Mouse (Mus musculus) CH12.LX (cell line): ENCODE data around the gene Zfp616. TPM values are rescaled to one million over a fixed set of nuclear protein-coding genes. Genes with fewer than 3 reads are reported as not detected.

Experiments
- DNase-seq: peaks from one replicate; pipeline ENCODE4 v3.0.0-alpha.2; 2013; ENCODE audit errors: extremely low read depth
- H3K27ac ChIP-seq: 2 replicates; pipeline ENCODE4 v1.5.1; 2012; ENCODE audit warnings: low read depth, mild to moderate bottlenecking, control low read depth, moderate library complexity; ENCODE audit not compliant: insufficient read depth
- H3K27me3 ChIP-seq: replicated peaks from 2 replicates; pipeline ENCODE3; 2012; ENCODE audit warnings: inconsistent platforms
- H3K36me3 ChIP-seq, 2 experiments: replicated peaks in 1 of 2; 2 replicates each; pipeline versions ENCODE3 to v1.6.1; 2012; ENCODE audit warnings: inconsistent platforms in 1 of 2, low read length in 1 of 2, mild to moderate bottlenecking in 1 of 2, mixed read lengths in 1 of 2, moderate library complexity in 1 of 2; ENCODE audit not compliant: control insufficient read depth in 1 of 2, insufficient read depth in 1 of 2
- H3K4me1 ChIP-seq, 2 experiments: 2 replicates each; pipeline ENCODE4 v1.6.1; 2012; ENCODE audit warnings: inconsistent platforms in 1 of 2, moderate library complexity in 1 of 2; ENCODE audit not compliant: insufficient read depth in 2 of 2, control insufficient read depth in 1 of 2
- H3K4me2 ChIP-seq: 2 replicates; pipeline ENCODE4 v1.6.1; 2012; ENCODE audit warnings: low read depth, mild to moderate bottlenecking, control low read depth; ENCODE audit not compliant: poor library complexity, insufficient read depth, severe bottlenecking
- H3K4me3 ChIP-seq, 3 experiments: fragments of 150-350 bp in 1 of 3; sonication (generic) in 1 of 3; replicated peaks in 1 of 3; 2 replicates each; pipeline versions ENCODE3 to v1.5.1; 2011 to 2012; ENCODE audit warnings: low read depth in 2 of 3, low read length in 2 of 3, mild to moderate bottlenecking in 2 of 3, moderate library complexity in 2 of 3, control low read depth in 1 of 3, improper control_type of control experiment in 1 of 3, inconsistent platforms in 1 of 3, mixed read lengths in 1 of 3; ENCODE audit not compliant: poor library complexity in 1 of 3
- H3K79me2 ChIP-seq: replicated peaks from 2 replicates; pipeline ENCODE4 v1.6.1; 2012; ENCODE audit warnings: mild to moderate bottlenecking, moderate library complexity; ENCODE audit not compliant: control insufficient read depth, poor library complexity, insufficient read depth, severe bottlenecking; ENCODE audit errors: extremely low read depth
- H3K9ac ChIP-seq: 2 replicates; pipeline ENCODE4 v1.6.1; 2012; ENCODE audit warnings: low read depth, mild to moderate bottlenecking, control low read depth, moderate library complexity; ENCODE audit not compliant: insufficient read depth
- H3K9me3 ChIP-seq: replicated peaks from 2 replicates; pipeline ENCODE3; 2012; ENCODE audit warnings: low read length, inconsistent platforms, mixed read lengths
- E2F4 ChIP-seq: IDR thresholded peaks from 2 replicates; pipeline ENCODE4 v1.6.1; 2011; ENCODE audit warnings: low read depth, low read length, improper control_type of control experiment; ENCODE audit not compliant: insufficient replicate concordance
- ELF1 ChIP-seq: IDR thresholded peaks from 2 replicates; pipeline ENCODE4 v1.6.1; 2014; ENCODE audit warnings: low read depth, mild to moderate bottlenecking, inconsistent platforms, low read length, improper control_type of control experiment
- ETS1 ChIP-seq: conservative IDR thresholded peaks from 2 replicates; pipeline ENCODE4 v1.6.1; 2012; ENCODE audit warnings: low read depth, mild to moderate bottlenecking, inconsistent platforms, low read length, improper control_type of control experiment, moderate library complexity
- IRF4 ChIP-seq: IDR thresholded peaks from 2 replicates; pipeline ENCODE4 v1.6.1; 2014; ENCODE audit warnings: low read depth, mild to moderate bottlenecking, inconsistent platforms, low read length, improper control_type of control experiment
- JUN ChIP-seq: IDR thresholded peaks from 2 replicates; pipeline ENCODE4 v1.6.1; 2011; ENCODE audit warnings: low read depth, mild to moderate bottlenecking, low read length, improper control_type of control experiment, moderate library complexity; ENCODE audit not compliant: insufficient read depth
- MAX ChIP-seq: IDR thresholded peaks from 2 replicates; pipeline ENCODE4 v1.6.1; 2011; ENCODE audit warnings: low read length, improper control_type of control experiment
- MXI1 ChIP-seq: IDR thresholded peaks from 2 replicates; pipeline ENCODE4 v1.6.1; 2011; ENCODE audit warnings: mild to moderate bottlenecking, low read depth, low read length, improper control_type of control experiment
- POLR2AphosphoS2 ChIP-seq: IDR thresholded peaks from 2 replicates; pipeline ENCODE4 v1.6.1; 2011; ENCODE audit warnings: low read depth, low read length, improper control_type of control experiment
- USF2 ChIP-seq: conservative IDR thresholded peaks from 2 replicates; pipeline ENCODE4 v1.6.1; 2011; ENCODE audit warnings: low read depth, low read length, improper control_type of control experiment
- dilution Hi-C: fragments of 300-500 bp; cut with MboI; formaldehyde crosslinking; loops from 2 replicates; pipeline ENCODE4 v1.14.3; 2020; ENCODE audit warnings: low sequenced_read_pairs; ENCODE audit not compliant: extremely low pct_unique_long_range_greater_than_20kb, extremely low pct_ligation_motif_present
- in situ Hi-C: fragments of 300-500 bp; cut with MboI; formaldehyde crosslinking; loops from 3 replicates; pipeline ENCODE4 v1.14.3; 2019; ENCODE audit warnings: low sequenced_read_pairs, low pct_ligation_motif_present, low pct_unique_long_range_greater_than_20kb, mixed read lengths
- polyA plus RNA-seq: library from polyadenylated mRNA; unstranded; fragments of >175 nt; gene quantifications from 2 replicates; pipeline ENCODE4 v1.2.1, GENCODE M21; 2012; ENCODE audit warnings: low read depth; ENCODE audit not compliant: insufficient read length
- total RNA-seq, 2 experiments: library from RNA; depleted of rRNA; stranded (reverse); fragments of 300-350 nt in 1 of 2; fragments of >200 nt in 1 of 2; gene quantifications; 2 replicates each; pipeline ENCODE4 v1.2.3; 2012 to 2014

Zfp616 gene
- total and polyA plus RNA-seq, 3 experiments: not detected

DNA sequence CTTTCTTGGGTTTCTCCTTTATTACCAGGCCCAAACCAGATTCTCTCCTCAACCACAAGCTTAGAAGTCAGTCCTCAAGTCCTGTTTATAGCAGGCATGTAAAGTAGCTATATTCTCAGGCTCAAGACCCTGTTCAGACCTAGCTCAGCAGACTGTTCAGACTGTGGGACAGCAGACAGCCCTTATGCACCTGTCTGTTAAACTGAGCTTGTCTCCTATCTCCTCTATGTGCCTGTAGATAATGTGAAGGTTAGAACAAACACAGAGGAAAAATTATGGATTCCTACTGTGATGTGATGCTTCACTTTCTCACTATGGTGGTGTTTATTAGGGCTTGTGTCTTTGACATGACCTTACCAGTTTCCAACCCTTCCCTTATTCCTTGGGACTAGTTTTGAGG lies 43.7 kb downstream of the Zfp616 start, which contains the start of gene Olfr401:
Gene Olfr401 (plus strand): TSS at position 301 of the 400 bp plus-strand sequence.
- dilution Hi-C loops: no loop called here
- no peak within 1 kb of the TSS for H3K4me3 ChIP-seq
- no peak within 1 kb of the TSS for H3K9ac ChIP-seq
- in situ Hi-C loops: no loop called here
- TF ChIP-seq MXI1 (no peak), ETS1 (no peak), E2F4 (no peak), IRF4 (no peak), USF2 (no peak), POLR2AphosphoS2 (no peak), ELF1 (no peak), JUN (no peak), MAX (no peak)
- no peaks in the 10 kb centered on the region for H3K79me2 ChIP-seq
- peaks cover 42% of the 10 kb centered on the region for H3K27me3 ChIP-seq
- no peak within 1 kb of the TSS for H3K27ac ChIP-seq
- H3K36me3 ChIP-seq: no peaks in the 10 kb centered on the region
- no peaks in the 10 kb centered on the region for H3K4me1 ChIP-seq
- DNase-seq: no peak
- peaks cover 8% of the 10 kb centered on the region for H3K9me3 ChIP-seq
- H3K4me2 ChIP-seq: no peak within 1 kb of the TSS

Other genes starting within 250 kb of the Zfp616 start
- not detected in 2 replicates for gene Olfr393, start 218.5 kb upstream of the Zfp616 start, total RNA-seq (2012; rRNA removed)
- not detected in 2 replicates for gene Olfr393, start 218.5 kb upstream of the Zfp616 start, total RNA-seq (2014; rRNA removed)
- not detected in 2 replicates for gene Olfr393, start 218.5 kb upstream of the Zfp616 start, polyA plus RNA-seq
- gene Olfr394, start 179.2 kb upstream of the Zfp616 start, total RNA-seq (2012; rRNA removed): not detected in 2 replicates
- gene Olfr394, start 179.2 kb upstream of the Zfp616 start, total RNA-seq (2014; rRNA removed): not detected in 2 replicates
- not detected in 2 replicates for gene Olfr394, start 179.2 kb upstream of the Zfp616 start, polyA plus RNA-seq
- gene Olfr395, start 160.7 kb upstream of the Zfp616 start, total RNA-seq (2012; rRNA removed): not detected in 2 replicates
- gene Olfr395, start 160.7 kb upstream of the Zfp616 start, total RNA-seq (2014; rRNA removed): not detected in 2 replicates
- not detected in 2 replicates for gene Olfr395, start 160.7 kb upstream of the Zfp616 start, polyA plus RNA-seq
- gene Olfr23, start 133.3 kb upstream of the Zfp616 start, total RNA-seq (2012; rRNA removed): not detected in 2 replicates
- not detected in 2 replicates for gene Olfr23, start 133.3 kb upstream of the Zfp616 start, total RNA-seq (2014; rRNA removed)
- gene Olfr23, start 133.3 kb upstream of the Zfp616 start, polyA plus RNA-seq: not detected in 2 replicates
- not detected in 2 replicates for gene Olfr397, start 109.1 kb upstream of the Zfp616 start, total RNA-seq (2012; rRNA removed)
- not detected in 2 replicates for gene Olfr397, start 109.1 kb upstream of the Zfp616 start, total RNA-seq (2014; rRNA removed)
- gene Olfr397, start 109.1 kb upstream of the Zfp616 start, polyA plus RNA-seq: not detected in 2 replicates
- not detected in 2 replicates for gene Olfr398, start 79.5 kb upstream of the Zfp616 start, total RNA-seq (2012; rRNA removed)
- not detected in 2 replicates for gene Olfr398, start 79.5 kb upstream of the Zfp616 start, total RNA-seq (2014; rRNA removed)
- not detected in 2 replicates for gene Olfr398, start 79.5 kb upstream of the Zfp616 start, polyA plus RNA-seq
- not detected in 2 replicates for gene Olfr139, start 13.4 kb upstream of the Zfp616 start, total RNA-seq (2012; rRNA removed)
- not detected in 2 replicates for gene Olfr139, start 13.4 kb upstream of the Zfp616 start, total RNA-seq (2014; rRNA removed)
- gene Olfr139, start 13.4 kb upstream of the Zfp616 start, polyA plus RNA-seq: not detected in 2 replicates
- not detected in 2 replicates for gene Olfr399, start 13.3 kb upstream of the Zfp616 start, total RNA-seq (2012; rRNA removed)
- gene Olfr399, start 13.3 kb upstream of the Zfp616 start, total RNA-seq (2014; rRNA removed): not detected in 2 replicates
- not detected in 2 replicates for gene Olfr399, start 13.3 kb upstream of the Zfp616 start, polyA plus RNA-seq
- gene Olfr401, start 43.8 kb downstream of the Zfp616 start, total RNA-seq (2012; rRNA removed): not detected in 2 replicates
- not detected in 2 replicates for gene Olfr401, start 43.8 kb downstream of the Zfp616 start, total RNA-seq (2014; rRNA removed)
- gene Olfr401, start 43.8 kb downstream of the Zfp616 start, polyA plus RNA-seq: not detected in 2 replicates
- gene Olfr402, start 83.6 kb downstream of the Zfp616 start, total RNA-seq (2012; rRNA removed): not detected in 2 replicates
- not detected in 2 replicates for gene Olfr402, start 83.6 kb downstream of the Zfp616 start, total RNA-seq (2014; rRNA removed)
- not detected in 2 replicates for gene Olfr402, start 83.6 kb downstream of the Zfp616 start, polyA plus RNA-seq
- gene Olfr403, start 116.3 kb downstream of the Zfp616 start, total RNA-seq (2012; rRNA removed): not detected in 2 replicates
- gene Olfr403, start 116.3 kb downstream of the Zfp616 start, total RNA-seq (2014; rRNA removed): not detected in 2 replicates
- gene Olfr403, start 116.3 kb downstream of the Zfp616 start, polyA plus RNA-seq: not detected in 2 replicates
- gene Olfr43, start 141.4 kb downstream of the Zfp616 start, total RNA-seq (2012; rRNA removed): not detected in 2 replicates
- gene Olfr43, start 141.4 kb downstream of the Zfp616 start, total RNA-seq (2014; rRNA removed): not detected in 2 replicates
- not detected in 2 replicates for gene Olfr43, start 141.4 kb downstream of the Zfp616 start, polyA plus RNA-seq
- not detected in 2 replicates for gene Olfr406, start 189.9 kb downstream of the Zfp616 start, total RNA-seq (2012; rRNA removed)
- gene Olfr406, start 189.9 kb downstream of the Zfp616 start, total RNA-seq (2014; rRNA removed): not detected in 2 replicates
- not detected in 2 replicates for gene Olfr406, start 189.9 kb downstream of the Zfp616 start, polyA plus RNA-seq
- not detected in 2 replicates for gene Olfr59, start 213.8 kb downstream of the Zfp616 start, total RNA-seq (2012; rRNA removed)
- gene Olfr59, start 213.8 kb downstream of the Zfp616 start, total RNA-seq (2014; rRNA removed): not detected in 2 replicates
- gene Olfr59, start 213.8 kb downstream of the Zfp616 start, polyA plus RNA-seq: not detected in 2 replicates